Mouse (Mus musculus) kidney, postnatal 14 days (tissue): ENCODE data around the gene Gpm6a.

Source experiments
- DNase-seq: peaks from one replicate; pipeline ENCODE4 v3.0.0; 2022; ENCODE audit warnings: mixed read lengths

Gpm6a gene

DNA sequence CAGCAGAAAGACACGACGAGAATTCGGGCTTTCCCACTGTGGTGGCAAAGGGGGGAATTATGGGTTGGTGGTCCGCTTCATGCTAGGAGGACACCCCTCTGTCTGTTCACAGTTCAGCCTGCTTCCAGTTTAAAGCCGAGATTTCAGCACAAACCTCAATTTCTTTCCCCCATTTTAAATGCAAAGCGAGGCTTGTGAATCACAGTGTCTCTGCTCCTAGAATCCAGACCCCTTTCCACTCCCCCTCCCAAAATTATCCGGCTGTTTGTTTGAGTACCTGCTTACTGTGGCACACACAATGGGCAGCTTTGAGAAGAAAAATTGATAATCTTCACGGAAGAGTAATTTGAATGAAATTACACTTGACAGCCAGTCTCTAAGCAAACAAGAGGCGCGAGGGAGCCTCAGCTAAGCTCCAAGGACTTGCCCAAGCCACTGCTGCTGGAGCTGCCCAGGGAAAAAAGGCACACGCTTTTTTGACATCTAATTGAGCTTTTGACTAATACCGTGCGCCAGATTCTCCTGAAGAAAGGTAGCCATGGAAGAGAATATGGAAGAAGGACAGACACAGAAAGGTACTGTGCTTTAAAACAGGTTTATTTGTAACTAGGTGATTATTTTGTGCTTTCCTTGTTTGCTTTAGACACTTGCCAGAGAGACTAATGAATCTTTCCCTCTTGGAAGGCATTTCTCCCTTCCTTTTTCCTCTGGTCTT is at the start of gene Gpm6a:
Gene Gpm6a, plus strand, starts transcription at position 103 of the 715 bp plus-strand sequence.
- no peak for DNase-seq

DNA sequence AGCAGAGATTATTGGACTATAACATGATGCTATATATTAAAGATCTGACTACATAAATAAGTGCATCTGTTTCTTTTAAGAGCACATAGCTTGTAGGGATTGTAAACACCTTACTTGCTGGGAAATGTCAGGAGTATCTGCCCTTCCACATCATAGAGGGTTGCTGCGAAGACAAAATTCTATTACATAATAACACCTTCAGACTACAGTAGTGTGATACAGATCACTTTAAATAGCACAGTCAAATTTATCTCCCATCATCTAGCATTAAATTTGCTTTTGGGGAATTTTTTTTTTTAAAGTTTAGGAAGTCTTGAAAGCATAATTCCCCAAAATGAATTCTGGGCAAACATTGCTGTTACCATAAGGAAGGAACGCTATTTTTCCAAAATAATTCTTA is 41.8 kb upstream of the Gpm6a start:
- DNase-seq = no peak

DNA sequence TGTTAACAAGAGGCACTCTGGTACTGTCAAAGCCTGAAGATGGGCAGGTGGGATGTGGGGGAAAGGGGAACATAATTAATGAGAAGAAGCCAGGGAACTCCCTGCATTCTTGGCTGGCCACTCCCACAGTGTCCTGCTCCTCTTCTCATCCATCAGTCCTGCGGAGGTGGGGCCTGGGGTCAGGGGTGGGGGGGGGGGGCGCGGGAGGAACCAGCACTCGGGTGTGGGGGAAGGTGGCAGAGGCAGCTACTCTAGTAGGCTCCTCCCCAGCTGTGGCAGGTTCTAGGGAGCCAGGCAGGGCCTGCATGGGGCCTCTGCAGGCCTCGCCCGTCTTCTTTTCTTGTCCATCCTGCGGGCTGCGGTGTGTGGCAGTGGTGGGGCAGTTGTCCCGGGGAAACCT is 36.9 kb upstream of the Gpm6a start:
- DNase-seq = no peak

DNA sequence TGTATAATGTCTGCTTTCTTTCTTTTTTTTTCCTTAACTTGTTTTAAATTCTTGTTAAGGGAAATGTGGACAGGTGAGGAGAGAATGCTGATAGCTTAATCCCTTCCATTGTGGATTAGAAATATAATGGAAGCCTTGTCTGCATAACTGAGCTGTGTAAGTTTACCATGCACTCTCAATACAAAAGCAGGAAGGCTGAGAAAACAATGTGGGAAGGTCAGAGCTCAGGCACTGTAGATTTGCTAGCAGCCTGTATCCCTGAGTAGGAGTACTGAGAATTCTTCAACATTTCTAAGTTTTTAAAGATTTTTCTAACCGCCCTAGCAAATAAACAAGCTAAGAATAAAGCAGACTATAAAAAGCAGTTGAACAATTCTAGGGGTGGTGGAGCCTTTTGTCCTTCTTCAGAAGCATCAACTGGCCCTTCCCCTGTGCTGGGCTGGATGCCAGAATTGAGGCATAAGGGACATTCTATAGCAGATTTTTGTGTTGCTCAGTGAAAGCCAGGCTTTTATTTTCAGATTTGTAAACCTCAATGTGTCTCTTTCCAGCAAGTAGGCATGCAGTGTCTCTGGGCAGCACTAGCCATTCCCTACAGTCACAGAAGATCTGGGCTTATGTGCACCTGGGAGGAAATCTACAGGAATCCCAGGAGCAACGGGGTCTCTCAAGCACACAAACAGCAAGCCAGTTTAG is 32.3 kb upstream of the Gpm6a start:
- DNase-seq = no peak

- DNase-seq = no peak
These were observed 29.7 kb upstream of the Gpm6a start for GRCm38 (mm10) chr8:54924936-54925335.

- no peak for DNase-seq
These were observed 22.3 kb upstream of the Gpm6a start for GRCm38 (mm10) chr8:54932306-54932705.

DNA sequence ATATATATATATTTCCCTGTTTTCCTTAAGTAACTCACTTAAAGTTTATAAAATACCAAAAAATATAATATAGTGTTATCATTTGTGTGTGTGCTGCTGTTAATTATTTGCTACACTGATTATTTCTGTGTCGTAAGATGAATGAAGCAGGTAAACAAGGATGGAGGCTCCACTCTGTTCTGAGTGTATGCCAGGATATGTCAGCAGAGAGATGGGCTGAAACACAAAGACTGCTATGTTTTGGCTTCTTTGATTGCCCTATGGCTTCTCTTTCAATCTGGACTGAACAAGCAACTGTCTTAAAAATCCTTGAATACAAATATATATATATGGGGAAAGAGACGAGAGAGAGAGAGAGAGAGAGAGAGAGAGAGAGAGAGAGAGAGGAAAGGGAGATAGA is 1.3 kb upstream of the Gpm6a start:
- DNase-seq = no peak

- no peak for DNase-seq
These were observed 613 bp upstream of the Gpm6a start for GRCm38 (mm10) chr8:54954030-54954429.

- no peak for DNase-seq
These were observed 785 bp downstream of the Gpm6a start for GRCm38 (mm10) chr8:54955456-54955800.

DNA sequence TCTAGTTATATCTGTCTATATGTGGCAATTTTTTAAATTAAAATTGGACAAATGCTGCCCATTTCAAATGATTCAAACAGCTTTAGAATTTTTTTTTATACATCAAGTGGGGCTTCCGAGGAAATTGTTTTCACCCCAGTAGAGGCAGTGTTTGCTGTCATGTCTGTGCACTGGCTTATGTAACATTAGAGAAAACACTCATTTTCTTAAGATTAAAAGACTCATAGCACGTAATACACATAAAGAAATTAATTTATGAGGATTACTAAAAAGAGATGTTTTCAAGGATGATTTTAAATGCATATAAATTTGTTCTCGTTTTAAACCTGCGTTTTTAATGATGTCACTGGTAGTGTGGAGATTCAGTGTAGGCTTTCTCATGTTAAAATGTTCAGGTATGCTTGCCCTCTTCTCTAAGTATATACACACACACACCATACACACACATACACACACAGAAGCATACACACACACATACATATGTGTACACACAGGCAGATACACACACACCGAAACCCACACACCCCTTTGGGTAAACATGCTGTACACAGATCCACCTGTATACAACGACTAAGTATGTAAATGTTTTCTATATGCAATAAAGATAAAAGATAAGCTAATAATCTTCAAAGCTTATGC is 1.4 kb downstream of the Gpm6a start:
- no peak for DNase-seq

DNA sequence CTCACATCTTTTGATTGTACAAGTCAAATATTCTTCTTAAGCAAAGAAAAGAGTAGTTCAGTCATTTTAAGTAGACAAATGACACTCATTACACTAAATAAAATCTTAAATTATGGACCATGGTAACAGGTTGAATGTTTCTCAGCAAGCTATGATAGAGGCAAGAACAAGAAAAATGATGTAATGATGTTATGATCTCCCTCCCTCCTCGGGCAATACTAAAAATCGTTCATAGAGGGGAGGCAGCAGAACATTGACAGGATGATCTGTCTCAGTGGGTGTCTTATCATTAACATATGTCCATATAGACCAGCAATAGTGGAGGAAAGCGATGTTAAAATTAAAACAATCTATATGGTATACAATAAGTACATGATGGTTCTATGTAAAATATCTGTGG is 2.1 kb downstream of the Gpm6a start:
- DNase-seq = no peak

DNA sequence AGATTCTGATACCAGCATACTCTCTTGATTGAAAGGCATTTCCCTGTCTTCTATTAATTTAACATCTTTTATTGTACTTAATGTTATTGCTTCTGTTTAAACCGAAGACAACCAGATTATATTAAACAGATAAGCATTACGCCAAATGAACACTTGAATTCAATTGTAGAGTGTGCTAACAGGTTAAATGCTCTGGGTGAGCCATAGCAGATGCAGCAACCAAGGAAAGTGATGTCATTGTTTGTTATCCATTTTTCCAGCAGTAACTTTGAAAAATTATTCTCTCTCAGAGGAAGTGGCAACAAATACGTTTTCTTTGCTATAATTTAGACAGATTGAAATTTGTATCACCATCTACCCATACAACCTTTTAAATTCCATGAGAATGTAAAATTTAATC is 2.9 kb downstream of the Gpm6a start:
- DNase-seq = no peak

- DNase-seq = no peak
These were observed 6.9 kb downstream of the Gpm6a start for GRCm38 (mm10) chr8:54961571-54961970.

- no peak for DNase-seq
These were observed 20.4 kb downstream of the Gpm6a start for GRCm38 (mm10) chr8:54975020-54975419.

GRCm38 (mm10) chr8:54975506-54975905 is 20.9 kb downstream of the Gpm6a start:
- DNase-seq = no peak

- DNase-seq = no peak
These were observed 21.3 kb downstream of the Gpm6a start for GRCm38 (mm10) chr8:54975927-54976326.

- no peak for DNase-seq
These were observed 22.0 kb downstream of the Gpm6a start for GRCm38 (mm10) chr8:54976663-54977062.

DNA sequence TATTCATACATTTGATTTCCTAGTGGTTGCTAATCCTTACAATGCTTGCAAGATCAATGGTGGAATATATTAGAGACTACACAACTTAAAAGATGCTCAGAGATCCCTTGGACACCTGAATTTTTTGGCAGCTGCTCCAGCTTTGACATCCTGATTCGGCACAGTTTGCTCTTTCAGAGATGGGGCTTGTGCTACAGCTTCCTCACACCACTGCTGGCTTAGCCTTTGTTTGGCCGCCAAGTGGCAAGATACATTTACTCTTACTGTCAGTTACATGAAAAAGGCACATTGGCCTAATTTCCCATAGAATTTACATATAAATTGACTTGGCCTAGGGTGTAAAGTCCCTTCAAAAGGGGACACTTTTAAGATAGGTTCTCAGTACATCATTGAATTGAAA is 32.1 kb downstream of the Gpm6a start:
- no peak for DNase-seq

- no peak for DNase-seq
These were observed 34.5 kb downstream of the Gpm6a start for GRCm38 (mm10) chr8:54989093-54989492.

DNA sequence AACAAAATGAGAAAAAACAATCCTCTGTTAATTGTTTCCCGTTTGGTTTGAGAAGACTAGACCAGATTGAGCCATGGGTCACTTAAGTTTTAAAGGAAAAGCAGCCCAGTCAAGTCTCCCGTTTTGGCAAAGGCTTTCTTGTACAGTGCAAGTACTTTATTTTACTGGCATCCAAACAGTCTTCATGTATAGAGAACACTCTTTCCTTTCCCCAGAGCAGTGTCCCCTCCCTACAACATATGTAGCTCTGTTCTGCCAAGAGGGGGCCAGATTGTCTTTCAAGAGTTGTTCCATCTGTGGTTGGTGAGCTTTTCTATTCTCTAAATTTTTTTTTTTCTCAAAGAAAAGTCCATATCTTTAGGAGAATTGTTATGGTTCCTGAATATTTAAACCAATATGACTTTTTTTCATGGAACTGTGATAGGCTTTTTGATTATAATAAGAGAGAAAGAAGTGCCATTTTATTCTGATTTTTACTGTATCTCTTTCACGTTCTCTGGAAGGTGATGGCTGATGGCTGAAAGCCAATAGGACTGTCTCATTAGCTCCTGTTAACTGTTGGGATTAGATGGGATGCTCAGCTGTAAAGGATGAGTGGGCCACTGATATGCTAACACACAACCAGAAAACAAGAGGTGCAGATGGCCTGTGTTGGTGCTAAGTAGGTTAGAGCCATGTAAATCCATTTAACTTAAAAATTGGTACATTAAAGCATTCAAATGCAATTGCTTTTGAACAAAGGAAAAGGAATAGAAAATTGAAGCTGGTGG is 37.4 kb downstream of the Gpm6a start:
- DNase-seq = no peak

GRCm38 (mm10) chr8:54995662-54996061 is 41.0 kb downstream of the Gpm6a start:
- DNase-seq = no peak

GRCm38 (mm10) chr8:55002398-55002797 is 47.8 kb downstream of the Gpm6a start:
- DNase-seq = no peak

DNA sequence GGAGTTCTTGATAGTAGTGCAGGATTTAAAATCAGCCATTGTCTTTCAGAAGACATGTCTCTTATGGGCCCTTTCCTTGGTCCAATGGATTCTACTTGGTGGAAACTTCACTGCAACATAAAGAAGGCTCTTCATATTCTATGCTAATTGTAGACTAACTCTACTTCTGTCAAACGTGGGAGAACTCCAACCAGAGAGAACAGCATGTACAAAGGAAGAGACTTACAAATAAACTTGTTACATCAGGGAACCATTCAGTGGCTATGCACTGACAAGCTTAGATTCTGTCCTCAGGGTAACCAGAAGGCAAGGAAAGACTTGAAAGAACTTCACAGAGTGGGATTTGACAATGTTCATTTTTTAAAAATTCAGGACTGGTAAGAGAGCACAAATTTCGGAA is 48.3 kb downstream of the Gpm6a start:
- DNase-seq = no peak

- no peak for DNase-seq
These were observed 57.6 kb downstream of the Gpm6a start for GRCm38 (mm10) chr8:55012228-55012627.
